Mouse (Mus musculus): ENCODE data around the gene Nkain2. TPM values are rescaled to one million over a fixed set of nuclear protein-coding genes. Genes with fewer than 3 reads are reported as not detected.

Gene Nkain2
- polyA plus RNA-seq, 1 experiment from 2014 or later: not detected

DNA sequence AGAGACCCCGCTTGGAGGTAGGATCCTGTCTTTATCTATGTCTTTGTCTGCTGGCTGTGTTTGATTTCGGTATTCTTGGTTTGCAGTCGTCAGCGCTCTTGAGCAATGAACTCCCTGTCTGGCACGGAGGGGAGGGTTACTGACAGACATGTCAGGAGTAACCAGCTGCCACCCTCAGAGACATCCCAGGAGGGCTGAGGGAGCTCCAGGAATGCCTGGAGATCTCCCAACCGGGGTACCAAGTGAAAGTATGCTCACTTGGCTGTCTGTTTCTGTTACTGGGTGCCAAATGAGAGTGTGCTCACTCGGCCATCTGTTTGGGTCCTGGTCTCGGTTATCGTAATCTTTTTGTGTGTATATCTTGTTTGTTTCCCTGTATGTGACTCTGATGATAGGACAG is 577.5 kb downstream of the Nkain2 start:
- Histone ChIP-seq H3K27me3 (ENCODE audit: control insufficient read depth, insufficient read depth, low read depth, low read length) (no peaks in the 10 kb centered on the region), H3K27ac (ENCODE audit: low read length) (no peak overlapping the region), H3K4me2 (ENCODE audit: low read depth, low read length) (no peak overlapping the region), H3K9ac (ENCODE audit: low read depth, low read length) (no peak overlapping the region), H3K36me3 (ENCODE audit: control insufficient read depth, insufficient read depth) (no peaks in the 10 kb centered on the region), H3K4me3 (ENCODE audit: low read depth, low read length) (no peak overlapping the region), H3K9me3 (replicated peaks; ENCODE audit: control insufficient read depth, low read length) (no peaks in the 10 kb centered on the region; the same call in 1 of the 2 replicates), H3K4me1 (ENCODE audit: control insufficient read depth, low read depth, low read length) (no peaks in the 10 kb centered on the region)
- WGBS (ENCODE audit: insufficient replicate concordance): 73% methylated on average over 9 of the region's 9 CpGs
- no peak for ATAC-seq (ENCODE audit: low read depth)

DNA sequence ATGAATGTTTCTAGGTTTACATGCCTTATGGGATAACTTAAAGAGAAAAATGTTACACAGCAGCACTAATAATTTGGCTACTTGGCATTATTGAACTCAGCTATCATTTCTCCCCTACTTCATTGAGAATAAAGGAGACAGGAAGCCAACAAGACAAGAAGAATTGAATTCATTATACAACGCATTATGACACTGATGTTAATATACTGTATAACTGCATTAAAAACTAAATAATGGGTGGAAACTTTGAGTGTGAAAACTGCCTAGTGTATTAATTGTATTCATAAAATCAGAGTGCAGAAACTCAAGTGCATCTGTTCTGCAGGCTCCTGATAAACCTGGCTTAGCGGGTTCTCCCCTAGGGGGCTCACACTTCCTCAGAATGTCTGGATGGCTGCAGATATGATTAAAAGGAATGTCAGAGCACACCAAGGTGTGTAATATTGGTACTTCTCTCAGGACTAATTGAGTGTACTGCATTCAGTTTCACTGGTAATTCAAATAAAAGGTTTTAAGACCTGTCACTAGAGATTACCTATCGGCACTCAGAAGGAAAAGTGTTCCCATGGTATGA is 589.2 kb downstream of the Nkain2 start:
- WGBS (ENCODE audit: insufficient replicate concordance): 68% methylated on average over 3 of the region's 3 CpGs
- Histone ChIP-seq H3K36me3 (ENCODE audit: control insufficient read depth, insufficient read depth) (no peaks in the 10 kb centered on the region), H3K27me3 (ENCODE audit: control insufficient read depth, insufficient read depth, low read depth, low read length) (no peaks in the 10 kb centered on the region), H3K9ac (ENCODE audit: low read depth, low read length) (no peak overlapping the region), H3K4me3 (ENCODE audit: low read depth, low read length) (no peak overlapping the region), H3K27ac (ENCODE audit: low read length) (no peak overlapping the region), H3K4me1 (ENCODE audit: control insufficient read depth, low read depth, low read length) (no peaks in the 10 kb centered on the region), H3K9me3 (replicated peaks; ENCODE audit: control insufficient read depth, low read length) (no peaks in the 10 kb centered on the region), H3K4me2 (ENCODE audit: low read depth, low read length) (no peak overlapping the region)
- ATAC-seq (ENCODE audit: low read depth): no peak

- H3K36me3 ChIP-seq (ENCODE audit: control insufficient read depth, insufficient read depth): no peaks in the 10 kb centered on the region
- no peaks in the 10 kb centered on the region for H3K27me3 ChIP-seq (ENCODE audit: control insufficient read depth, insufficient read depth, low read depth, low read length)
- no peaks in the 10 kb centered on the region for H3K4me1 ChIP-seq (ENCODE audit: control insufficient read depth, low read depth, low read length)
- H3K9ac ChIP-seq (ENCODE audit: low read depth, low read length): no peak overlapping the region
- no peak for ATAC-seq (ENCODE audit: low read depth)
- WGBS (ENCODE audit: insufficient replicate concordance): 51% methylated on average over 2 of the region's 2 CpGs
- no peak overlapping the region for H3K27ac ChIP-seq (ENCODE audit: low read length)
- no peak overlapping the region for H3K4me3 ChIP-seq (ENCODE audit: low read depth, low read length)
- no peaks in the 10 kb centered on the region for H3K9me3 ChIP-seq (replicated peaks; ENCODE audit: control insufficient read depth, low read length)
- H3K4me2 ChIP-seq (ENCODE audit: low read depth, low read length): no peak overlapping the region
Measured at GRCm38 (mm10) chr10:32290487-32290886, 599.8 kb downstream of the Nkain2 start.

- Histone ChIP-seq H3K36me3 (ENCODE audit: control insufficient read depth, insufficient read depth) (no peaks in the 10 kb centered on the region), H3K27ac (ENCODE audit: low read length) (no peak overlapping the region), H3K4me3 (ENCODE audit: low read depth, low read length) (no peak overlapping the region), H3K9ac (ENCODE audit: low read depth, low read length) (no peak overlapping the region), H3K27me3 (ENCODE audit: control insufficient read depth, insufficient read depth, low read depth, low read length) (no peaks in the 10 kb centered on the region), H3K4me1 (ENCODE audit: control insufficient read depth, low read depth, low read length) (no peaks in the 10 kb centered on the region), H3K9me3 (replicated peaks; ENCODE audit: control insufficient read depth, low read length) (no peaks in the 10 kb centered on the region), H3K4me2 (ENCODE audit: low read depth, low read length) (no peak overlapping the region)
- no peak for ATAC-seq (ENCODE audit: low read depth)
- WGBS (ENCODE audit: insufficient replicate concordance): 53% methylated on average over 1 of the region's 1 CpGs
Measured at GRCm38 (mm10) chr10:32283690-32284089, 606.6 kb downstream of the Nkain2 start.

GRCm38 (mm10) chr10:32243266-32243882 is 646.9 kb downstream of the Nkain2 start:
- no peak overlapping the region for H3K9ac ChIP-seq (ENCODE audit: low read depth, low read length)
- no peaks in the 10 kb centered on the region for H3K36me3 ChIP-seq (ENCODE audit: control insufficient read depth, insufficient read depth)
- H3K27ac ChIP-seq (ENCODE audit: low read length): no peak overlapping the region
- no peaks in the 10 kb centered on the region for H3K9me3 ChIP-seq (replicated peaks; ENCODE audit: control insufficient read depth, low read length)
- H3K4me3 ChIP-seq (ENCODE audit: low read depth, low read length): no peak overlapping the region
- 44% methylated on average over 4 of the region's 4 CpGs for WGBS (ENCODE audit: insufficient replicate concordance)
- ATAC-seq (ENCODE audit: low read depth): no peak
- H3K27me3 ChIP-seq (ENCODE audit: control insufficient read depth, insufficient read depth, low read depth, low read length): no peaks in the 10 kb centered on the region
- H3K4me1 ChIP-seq (ENCODE audit: control insufficient read depth, low read depth, low read length): no peaks in the 10 kb centered on the region
- no peak overlapping the region for H3K4me2 ChIP-seq (ENCODE audit: low read depth, low read length)

DNA sequence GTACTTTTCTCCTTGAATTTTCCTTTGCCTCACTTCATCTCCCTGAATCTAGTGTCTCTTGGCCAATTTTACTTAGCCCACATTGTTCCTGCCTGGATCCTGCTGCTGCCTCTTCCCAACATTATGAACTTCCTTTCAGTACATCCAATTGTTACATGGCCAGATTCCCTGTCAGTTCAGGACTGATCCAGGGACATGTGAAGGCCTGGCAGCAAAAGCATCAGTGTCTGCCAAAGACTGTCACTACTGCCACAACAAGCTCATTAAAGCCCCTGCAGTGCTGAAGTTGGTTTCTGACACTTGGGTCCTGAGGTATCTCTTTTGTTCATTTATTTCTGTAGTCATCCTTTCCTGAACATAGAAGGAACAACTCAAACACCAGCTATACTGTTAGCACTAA is 649.1 kb downstream of the Nkain2 start:
- Histone ChIP-seq H3K9me3 (replicated peaks; ENCODE audit: control insufficient read depth, low read length) (no peaks in the 10 kb centered on the region), H3K4me1 (ENCODE audit: control insufficient read depth, low read depth, low read length) (no peaks in the 10 kb centered on the region), H3K36me3 (ENCODE audit: control insufficient read depth, insufficient read depth) (no peaks in the 10 kb centered on the region), H3K4me3 (ENCODE audit: low read depth, low read length) (no peak overlapping the region), H3K9ac (ENCODE audit: low read depth, low read length) (no peak overlapping the region), H3K27me3 (ENCODE audit: control insufficient read depth, insufficient read depth, low read depth, low read length) (no peaks in the 10 kb centered on the region), H3K4me2 (ENCODE audit: low read depth, low read length) (no peak overlapping the region), H3K27ac (ENCODE audit: low read length) (no peak overlapping the region)
- no peak for ATAC-seq (ENCODE audit: low read depth)

DNA sequence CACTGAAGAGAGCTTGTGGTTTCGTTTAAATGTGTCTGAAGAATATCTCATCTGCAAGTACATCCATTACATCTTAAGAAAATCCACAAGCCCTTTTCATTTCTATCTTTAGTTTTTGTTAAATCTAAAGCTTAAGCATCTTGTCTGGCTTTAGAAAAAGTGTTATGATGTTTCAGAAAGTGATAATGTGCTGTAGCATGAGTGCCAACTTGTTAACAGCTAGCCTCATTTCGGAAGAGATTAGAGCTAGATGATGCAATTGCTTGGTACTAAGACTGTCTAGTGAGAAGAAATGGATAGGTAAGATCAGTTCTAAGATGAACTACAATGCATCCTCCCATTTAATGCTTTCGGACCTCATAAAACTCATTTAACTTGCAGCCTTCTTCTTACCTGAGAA is 707.3 kb downstream of the Nkain2 start:
- Histone ChIP-seq H3K27me3 (ENCODE audit: control insufficient read depth, insufficient read depth, low read depth, low read length) (no peaks in the 10 kb centered on the region), H3K4me1 (ENCODE audit: control insufficient read depth, low read depth, low read length) (no peaks in the 10 kb centered on the region), H3K27ac (ENCODE audit: low read length) (no peak overlapping the region), H3K4me2 (ENCODE audit: low read depth, low read length) (no peak overlapping the region), H3K4me3 (ENCODE audit: low read depth, low read length) (no peak overlapping the region), H3K9me3 (replicated peaks; ENCODE audit: control insufficient read depth, low read length) (no peaks in the 10 kb centered on the region), H3K36me3 (ENCODE audit: control insufficient read depth, insufficient read depth) (no peaks in the 10 kb centered on the region), H3K9ac (ENCODE audit: low read depth, low read length) (no peak overlapping the region)
- ATAC-seq (ENCODE audit: low read depth): no peak
- WGBS (ENCODE audit: insufficient replicate concordance): 50% methylated on average over 3 of the region's 3 CpGs

DNA sequence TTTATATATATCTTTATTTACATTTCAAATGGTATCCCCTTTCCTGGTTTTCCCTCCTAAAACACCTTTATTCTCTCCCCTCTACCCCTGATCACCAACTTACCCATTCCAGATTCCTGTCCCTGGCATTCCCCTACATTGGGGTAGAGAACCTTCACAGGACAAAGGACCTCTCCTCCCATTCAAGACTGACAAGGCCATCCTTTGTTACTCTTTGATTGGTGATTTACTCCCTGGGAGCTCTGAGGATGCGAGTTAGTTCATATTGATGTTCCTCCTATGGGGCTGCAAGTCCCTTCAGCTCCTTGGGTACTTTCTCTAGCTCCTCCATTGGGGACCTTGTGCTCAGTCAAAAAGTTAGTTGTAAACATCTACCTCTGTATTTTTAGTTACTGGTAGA is 798.9 kb downstream of the Nkain2 start:
- no peaks in the 10 kb centered on the region for H3K27me3 ChIP-seq (ENCODE audit: control insufficient read depth, insufficient read depth, low read depth, low read length)
- no peak overlapping the region for H3K9ac ChIP-seq (ENCODE audit: low read depth, low read length)
- ATAC-seq (ENCODE audit: low read depth): no peak
- H3K36me3 ChIP-seq (ENCODE audit: control insufficient read depth, insufficient read depth): no peaks in the 10 kb centered on the region
- 35% methylated on average over 1 of the region's 1 CpGs for WGBS (ENCODE audit: insufficient replicate concordance)
- H3K4me3 ChIP-seq (ENCODE audit: low read depth, low read length): no peak overlapping the region
- H3K27ac ChIP-seq (ENCODE audit: low read length): no peak overlapping the region
- H3K4me2 ChIP-seq (ENCODE audit: low read depth, low read length): no peak overlapping the region
- H3K9me3 ChIP-seq (replicated peaks; ENCODE audit: control insufficient read depth, low read length): no peaks in the 10 kb centered on the region
- H3K4me1 ChIP-seq (ENCODE audit: control insufficient read depth, low read depth, low read length): no peaks in the 10 kb centered on the region

DNA sequence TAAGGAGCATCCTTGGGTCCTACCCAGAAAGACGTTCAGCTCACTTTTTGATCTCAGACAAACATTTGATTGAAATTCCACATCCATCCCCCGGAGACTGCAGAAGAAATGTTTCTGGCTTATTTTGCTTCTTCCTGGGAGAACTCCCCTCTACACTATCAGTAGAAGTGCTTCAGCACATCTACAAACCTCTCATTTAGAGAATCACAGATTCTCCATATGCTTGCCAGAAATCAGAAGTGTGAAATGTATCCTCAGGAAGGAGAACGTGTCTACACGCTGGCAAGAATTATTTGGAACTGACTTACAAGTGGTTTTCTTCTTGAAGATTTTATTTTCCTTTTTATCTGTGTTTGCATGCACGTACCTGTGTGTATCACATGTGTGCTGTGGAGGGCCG is 829.9 kb downstream of the Nkain2 start:
- Histone ChIP-seq H3K9me3 (replicated peaks; ENCODE audit: control insufficient read depth, low read length) (no peaks in the 10 kb centered on the region), H3K9ac (ENCODE audit: low read depth, low read length) (no peak overlapping the region), H3K27ac (ENCODE audit: low read length) (no peak overlapping the region), H3K27me3 (ENCODE audit: control insufficient read depth, insufficient read depth, low read depth, low read length) (no peaks in the 10 kb centered on the region), H3K4me1 (ENCODE audit: control insufficient read depth, low read depth, low read length) (no peaks in the 10 kb centered on the region), H3K4me2 (ENCODE audit: low read depth, low read length) (no peak overlapping the region), H3K36me3 (ENCODE audit: control insufficient read depth, insufficient read depth) (no peaks in the 10 kb centered on the region), H3K4me3 (ENCODE audit: low read depth, low read length) (no peak overlapping the region)
- 54% methylated on average over 6 of the region's 6 CpGs for WGBS (ENCODE audit: insufficient replicate concordance)
- ATAC-seq (ENCODE audit: low read depth): no peak
